Mouse (Mus musculus) layer of hippocampus, adult 11-12 months (tissue): ENCODE measurements around the gene Lrrtm3.

Source experiments
- DNase-seq: peaks from one replicate; pipeline ENCODE4 v3.0.0; 2022; ENCODE audit warnings: low spot score

Gene Lrrtm3

DNA sequence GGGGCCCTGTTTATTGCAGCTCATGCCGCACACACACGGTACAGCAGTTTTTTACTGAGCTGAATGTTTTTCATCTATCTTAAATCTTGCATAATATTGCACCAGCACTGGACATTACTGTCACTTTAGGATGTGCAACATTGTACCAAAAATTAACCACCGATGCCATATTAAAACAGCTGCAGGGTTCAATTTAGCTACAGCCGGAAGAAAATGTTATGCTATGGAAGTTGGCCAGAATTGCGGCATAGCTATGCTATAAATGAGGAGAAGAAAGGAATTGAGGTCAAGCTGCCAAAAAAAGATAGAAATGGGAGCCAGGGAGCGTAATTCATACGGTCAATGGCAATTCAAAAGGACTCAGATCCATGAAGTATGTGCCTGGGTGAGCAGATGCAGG, 48.9 kb downstream of the Lrrtm3 start:
- no peak for DNase-seq

DNA sequence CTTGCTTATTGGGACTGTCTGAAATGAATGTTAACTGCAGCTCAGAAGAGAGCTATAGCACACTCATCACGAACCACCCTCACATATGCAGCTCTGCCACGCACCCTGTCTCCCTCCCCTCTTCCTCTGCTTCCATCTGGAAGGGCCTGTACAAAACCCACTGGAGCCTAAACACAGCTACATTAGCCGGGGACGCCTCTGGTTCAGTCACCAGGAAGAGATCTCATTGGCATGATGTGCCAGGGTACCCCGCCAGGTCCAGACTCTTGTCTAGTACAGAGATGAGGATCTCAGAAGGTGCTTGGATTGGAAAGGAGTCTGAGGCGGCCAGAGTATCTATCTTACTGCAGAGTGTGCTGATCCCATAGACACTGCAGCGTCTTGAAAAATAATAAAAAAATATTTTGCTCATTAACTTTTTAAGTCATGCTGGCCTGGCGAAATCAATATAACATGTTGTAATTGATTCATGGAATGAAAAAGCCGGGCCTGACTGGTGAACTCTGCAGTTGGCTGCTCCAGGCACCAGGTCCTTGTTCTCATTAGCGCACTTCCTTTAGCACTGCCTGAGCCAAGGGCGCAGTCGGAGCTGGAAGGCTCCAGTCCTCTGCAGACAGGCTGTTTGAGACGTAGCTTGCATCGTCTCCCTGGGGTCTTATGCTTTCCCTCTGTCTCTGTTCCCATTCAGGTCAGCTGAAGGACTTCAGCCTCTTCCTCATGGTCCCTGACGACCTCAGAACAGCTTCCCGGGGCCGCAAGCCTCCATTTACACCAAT, 50.1 kb downstream of the Lrrtm3 start:
- DNase-seq = peak; percentile 25

DNA sequence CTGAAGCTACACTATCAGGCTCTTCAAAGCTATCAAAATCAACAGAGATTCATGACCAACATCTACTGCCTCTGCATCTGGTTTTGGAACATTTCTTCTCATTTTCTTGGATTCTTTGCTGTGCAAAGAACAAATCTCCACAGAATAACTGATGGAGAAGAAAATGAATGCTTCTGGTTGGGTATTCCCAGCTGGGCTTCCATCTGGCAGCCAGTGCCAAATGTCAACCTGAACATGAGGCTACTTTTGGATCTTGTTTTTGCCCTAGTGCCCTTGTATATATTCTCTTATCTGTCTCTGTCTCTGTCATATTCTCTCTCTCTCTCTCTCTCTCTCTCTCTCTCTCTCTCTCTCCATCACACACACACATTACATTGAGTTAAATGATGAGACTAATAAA, 59.2 kb downstream of the Lrrtm3 start:
- no peak for DNase-seq

DNA sequence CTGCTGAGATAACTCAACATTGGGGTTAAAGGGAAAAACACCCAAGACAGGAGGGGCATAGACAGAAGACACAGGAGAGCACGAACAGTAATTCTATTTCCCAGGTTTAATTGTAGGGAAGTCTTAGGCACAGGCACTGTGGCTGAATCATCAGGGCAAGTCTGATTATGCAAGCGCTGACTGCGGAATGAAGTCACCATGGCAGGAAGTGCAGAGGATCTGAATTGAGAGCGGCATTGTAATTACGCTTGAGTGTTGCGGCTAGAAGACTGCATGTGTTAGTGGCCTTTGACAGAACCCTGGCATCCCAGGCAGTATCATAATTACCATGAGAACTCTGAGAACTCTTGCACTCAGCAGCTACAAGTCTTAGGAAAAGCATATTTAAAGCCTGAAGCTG, 66.7 kb downstream of the Lrrtm3 start:
- peak; percentile 10 for DNase-seq

DNA sequence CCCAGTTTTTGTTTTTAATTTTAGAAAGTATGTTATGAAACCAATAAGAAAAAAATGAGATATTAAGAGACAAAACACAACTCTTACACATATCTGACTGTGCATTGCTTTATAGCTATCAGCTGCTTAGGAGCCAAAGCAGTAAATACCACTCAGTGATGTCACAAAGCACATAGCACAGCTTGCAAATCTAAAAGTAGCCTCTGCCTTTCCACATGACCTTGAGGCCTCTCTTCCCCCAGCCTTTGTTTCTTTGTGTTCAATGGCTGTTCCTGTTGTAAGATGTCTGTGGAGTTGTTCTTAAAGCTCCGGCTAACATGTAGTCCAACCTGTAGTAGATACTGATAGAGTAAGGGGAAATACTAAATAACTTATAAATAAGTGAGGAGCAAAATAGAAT, 69.7 kb downstream of the Lrrtm3 start:
- no peak for DNase-seq

DNA sequence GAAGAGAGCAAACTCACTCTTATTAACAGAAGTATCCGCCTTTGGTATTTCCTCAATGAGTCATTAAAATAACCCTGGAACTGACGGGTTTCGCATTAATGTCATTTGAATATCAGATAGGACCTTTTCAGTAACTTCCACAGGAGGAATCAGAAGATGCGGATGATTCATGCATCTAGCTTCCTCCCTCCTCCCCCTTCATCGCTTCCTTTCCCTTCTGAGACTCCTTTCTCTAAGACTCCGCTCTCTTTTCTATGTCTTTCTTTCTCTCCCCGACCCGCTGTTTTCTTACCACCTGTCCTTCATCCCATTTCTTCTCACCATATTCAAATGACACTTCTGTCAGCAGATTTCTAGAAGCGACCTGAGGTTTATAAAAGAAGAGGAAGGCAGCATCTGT, 88.1 kb downstream of the Lrrtm3 start:
- DNase-seq = no peak

DNA sequence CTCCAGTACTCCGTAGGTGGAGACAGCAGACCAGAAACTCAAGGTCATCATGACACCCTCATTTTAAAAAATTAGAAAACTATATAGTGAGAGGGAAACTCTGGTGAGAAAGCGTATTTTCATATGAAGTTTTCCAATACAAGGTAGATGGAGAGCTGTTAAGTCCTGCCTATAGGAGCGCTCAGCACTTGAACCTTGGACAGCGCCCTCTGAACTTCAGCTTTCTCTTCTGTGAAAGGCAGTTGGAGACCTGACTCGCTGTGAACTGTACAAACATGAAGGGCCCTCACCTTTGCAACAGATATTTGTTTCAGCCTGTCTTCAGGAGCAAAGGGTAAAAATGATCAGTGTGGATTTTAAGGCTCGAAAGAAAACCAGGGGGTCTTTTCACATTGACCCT, 88.5 kb downstream of the Lrrtm3 start:
- DNase-seq = no peak

DNA sequence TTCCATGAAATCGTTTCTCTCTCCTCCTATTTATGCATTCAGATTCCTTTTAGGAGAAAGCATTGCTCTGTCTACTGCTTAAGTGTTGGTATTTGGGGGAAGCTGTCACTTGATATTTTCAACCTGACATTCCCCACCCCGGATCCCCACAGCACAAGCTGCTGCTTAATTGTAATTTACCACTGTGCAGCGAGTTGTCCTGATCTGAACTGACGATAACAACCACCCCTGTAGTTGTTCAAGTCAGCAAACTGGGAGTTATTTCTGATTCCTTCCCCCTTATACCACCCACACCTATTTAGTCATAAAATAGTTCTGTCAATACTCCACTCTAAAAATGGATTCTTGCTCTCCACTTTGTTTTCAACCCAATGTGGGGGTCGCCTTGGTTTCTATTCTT, 95.8 kb downstream of the Lrrtm3 start:
- no peak for DNase-seq

DNA sequence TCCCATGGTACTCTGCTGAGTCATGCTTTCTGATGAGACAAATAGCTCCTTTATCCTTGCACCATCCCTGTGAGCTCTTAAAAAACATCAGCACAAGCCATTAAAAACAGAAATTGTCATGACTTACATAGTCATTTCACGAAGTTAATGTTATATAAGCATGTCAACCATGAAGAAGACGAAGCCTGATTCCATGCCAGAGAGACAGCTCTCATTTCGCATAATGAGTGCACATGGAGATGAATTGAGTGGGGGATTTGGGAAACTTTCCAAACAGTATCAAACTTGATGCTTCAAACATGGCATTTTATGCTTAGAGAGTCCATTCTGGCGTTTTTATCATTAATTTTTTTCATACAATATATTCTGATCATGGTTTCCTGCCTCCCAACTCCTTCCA, 104.5 kb downstream of the Lrrtm3 start:
- DNase-seq = no peak

DNA sequence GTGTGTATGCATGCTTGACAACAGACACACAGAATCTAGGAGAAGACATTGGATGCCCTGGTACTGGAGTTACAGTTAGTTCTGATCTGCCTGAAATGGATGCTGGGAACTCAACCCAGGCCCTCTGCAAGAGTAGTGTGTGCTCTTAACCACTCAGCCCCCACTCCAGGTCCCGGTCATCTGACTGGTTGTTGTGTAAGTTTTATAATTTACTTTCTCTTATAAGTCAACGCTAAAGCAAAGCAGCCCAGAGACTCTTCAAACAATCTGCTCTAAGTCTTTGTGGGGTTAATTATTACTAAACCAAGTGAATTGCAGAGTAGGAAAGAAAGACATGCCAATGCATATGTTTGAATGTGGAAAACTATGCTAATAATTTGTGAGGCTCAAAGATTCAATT, 110.7 kb downstream of the Lrrtm3 start:
- no peak for DNase-seq

DNA sequence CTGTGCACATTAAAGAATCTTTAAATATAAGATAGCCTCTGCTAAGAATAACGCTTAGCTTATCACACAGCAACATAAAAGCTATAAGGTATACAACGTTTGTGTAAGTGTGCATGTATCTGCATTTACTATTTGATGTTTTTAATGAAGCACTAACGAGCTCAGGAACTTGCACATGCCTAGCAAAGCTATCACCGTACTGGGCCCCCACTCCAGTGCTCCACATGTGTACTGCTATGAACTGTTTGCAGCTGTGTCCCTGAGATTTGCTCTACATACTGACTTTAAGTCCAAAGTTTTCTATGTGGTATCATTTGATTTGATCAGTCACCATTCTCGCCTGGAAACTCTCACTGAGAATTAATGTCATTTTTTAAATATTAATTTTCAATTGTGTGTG, 111.1 kb downstream of the Lrrtm3 start:
- DNase-seq = no peak

DNA sequence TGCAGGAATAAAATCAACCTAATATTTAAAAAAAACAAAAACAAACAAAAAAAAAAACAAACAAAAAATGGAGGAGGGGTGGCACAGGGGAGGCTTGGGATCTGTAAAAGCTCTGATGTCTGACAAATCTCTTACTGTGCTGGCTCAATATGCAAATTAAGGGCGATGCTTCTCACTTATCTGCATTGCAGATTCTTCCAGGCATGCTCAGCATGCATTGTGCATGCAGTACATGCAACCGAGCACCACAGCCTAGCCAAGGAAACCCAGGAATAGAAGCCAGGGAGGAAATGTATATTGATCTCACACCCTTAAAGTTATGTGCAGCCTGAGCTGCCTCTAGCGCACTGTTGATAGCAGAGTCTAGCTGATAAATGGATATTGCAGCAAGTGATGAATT, 111.5 kb downstream of the Lrrtm3 start:
- no peak for DNase-seq

DNA sequence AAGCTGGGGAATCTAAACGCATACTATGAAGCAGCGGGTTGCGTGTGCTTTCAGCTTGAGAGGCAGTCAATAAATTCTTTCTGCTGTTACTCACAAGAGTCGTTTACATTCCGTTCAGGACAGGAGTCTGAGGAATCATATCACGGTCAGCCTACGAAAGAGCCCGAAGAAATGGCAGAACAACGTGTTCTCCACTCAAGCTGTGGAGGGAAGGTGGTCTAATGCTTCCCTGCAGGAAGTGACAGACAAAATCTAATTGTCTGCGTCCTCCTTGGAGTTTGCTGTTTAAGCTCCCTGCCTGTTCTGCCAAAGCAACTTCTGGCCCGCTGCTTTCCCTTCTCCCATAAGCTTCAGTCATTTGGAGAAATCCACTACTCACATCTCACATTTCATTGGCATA, 112.0 kb downstream of the Lrrtm3 start:
- no peak for DNase-seq

DNA sequence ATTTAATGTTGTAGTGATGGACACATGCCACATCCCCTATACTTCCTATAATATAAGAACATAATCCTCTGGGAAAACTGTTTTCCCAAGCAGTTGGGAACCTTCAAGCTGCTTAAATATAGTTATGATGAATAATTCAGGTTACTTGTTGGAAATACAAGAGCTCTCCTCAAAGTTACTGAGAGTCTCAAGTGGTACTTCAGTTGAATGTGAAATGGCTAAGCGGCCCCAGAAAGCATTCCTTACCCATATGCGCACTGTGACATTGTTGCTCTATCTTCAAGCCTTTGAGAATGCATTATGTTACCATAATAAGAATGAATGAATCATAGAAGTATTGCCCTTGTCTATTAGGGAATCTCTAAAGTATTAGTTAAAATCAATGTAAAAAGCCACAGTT, 117.8 kb downstream of the Lrrtm3 start:
- no peak for DNase-seq

DNA sequence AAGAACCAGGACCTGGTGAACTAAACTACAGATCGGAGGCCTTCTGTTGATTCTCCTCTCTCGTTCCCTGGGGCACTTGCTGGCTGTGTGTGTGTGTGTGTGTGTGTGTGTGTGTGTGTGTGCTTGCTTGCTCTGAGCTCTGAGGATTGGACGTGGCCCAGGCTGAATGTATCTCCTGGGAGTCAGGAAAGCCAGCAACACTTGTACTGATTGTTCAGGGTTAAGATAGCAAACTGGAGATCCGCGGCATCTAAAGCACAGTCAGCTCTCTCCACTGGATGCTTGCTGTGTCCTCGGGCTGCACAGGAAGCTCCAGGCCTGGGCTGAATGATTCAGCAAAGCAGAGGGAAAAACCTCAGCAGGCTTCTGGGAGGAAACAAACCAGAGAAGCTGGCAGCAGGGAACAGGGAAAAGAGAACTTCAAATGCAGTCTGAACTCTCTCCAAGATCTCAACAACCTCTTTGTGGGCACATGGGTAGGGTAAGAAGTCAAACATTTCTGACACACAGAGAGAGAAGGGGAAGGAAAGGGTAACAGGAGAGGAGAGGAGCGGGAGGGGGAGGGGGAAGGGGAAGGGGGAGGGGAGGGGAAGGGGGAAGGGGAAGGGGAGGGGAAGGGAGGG, 135.7 kb downstream of the Lrrtm3 start:
- DNase-seq = peak; percentile 20

DNA sequence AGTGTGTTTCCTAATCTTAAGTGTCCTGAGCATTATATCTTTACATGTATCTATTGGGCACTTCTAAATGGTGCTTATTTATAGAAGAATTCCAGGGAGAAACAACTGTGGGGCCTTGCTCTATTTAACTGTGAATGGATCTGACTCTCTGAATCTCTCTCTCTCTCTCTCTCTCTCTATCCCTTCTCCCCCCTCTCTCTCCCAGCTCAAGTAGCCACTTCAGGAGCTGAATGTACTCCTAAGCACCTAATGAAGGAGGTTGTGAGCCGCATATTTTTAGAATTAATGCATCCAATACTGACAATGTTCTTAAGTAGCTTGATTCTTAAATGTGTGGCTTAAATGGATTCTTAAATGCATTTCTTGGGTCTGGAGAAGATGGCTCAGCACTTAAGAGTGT, 138.6 kb downstream of the Lrrtm3 start:
- DNase-seq = no peak

DNA sequence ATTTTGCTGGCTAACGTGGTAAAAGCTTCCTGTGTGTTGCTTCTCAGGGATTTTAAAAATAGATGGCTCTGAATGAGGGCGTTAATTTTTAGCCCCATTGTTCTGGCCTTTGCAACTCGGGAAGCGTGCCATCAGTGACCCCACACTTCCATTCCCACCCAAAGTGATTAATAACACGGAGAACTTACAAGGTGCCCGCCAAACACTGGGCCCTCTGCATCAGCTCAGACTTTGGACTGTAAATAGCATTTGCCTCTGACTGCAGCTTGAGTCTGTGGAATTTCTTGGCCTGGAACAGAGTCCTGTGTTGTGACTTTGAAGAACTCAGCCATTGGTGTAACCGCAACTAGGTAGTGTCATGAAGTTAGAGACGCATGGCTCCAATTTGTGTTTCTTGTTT, 139.2 kb downstream of the Lrrtm3 start:
- DNase-seq = no peak

DNA sequence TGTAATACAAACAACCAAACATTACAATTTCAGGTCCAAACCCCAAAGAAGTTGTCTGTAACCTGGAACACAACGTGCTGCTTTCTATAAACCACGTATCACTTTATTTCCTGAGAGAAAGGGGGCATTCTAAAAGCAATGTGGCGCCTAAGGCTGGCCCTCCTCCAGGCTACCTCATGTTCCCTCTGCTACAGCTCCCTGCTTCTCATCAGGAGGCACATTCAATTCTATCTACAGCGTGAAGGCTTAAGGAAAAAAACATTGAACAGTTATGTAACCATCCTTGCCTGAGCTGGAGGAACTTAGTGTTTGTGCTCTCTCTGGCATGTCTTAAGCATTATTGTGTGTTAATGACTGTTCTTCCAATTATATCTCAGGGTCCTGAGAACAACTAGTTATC, 142.8 kb downstream of the Lrrtm3 start:
- DNase-seq = peak; percentile 20

DNA sequence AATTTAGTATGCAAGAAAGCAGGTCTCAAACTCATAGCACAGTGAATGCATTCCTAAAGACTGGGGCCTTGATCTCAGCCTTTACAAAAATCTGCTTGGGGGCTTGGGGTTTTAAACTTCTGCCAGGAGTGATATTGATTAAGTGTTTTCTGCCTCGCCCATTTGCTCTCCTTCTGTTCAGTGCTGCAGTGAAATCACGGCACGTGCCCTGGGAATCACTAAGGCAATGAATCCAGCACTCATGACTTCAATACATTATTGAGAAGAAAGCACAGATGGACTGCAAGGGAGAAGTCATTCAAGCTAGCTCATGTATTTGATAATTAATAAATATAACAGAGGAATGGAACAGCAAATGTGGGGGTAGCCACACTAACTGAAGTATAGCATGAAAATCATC, 144.5 kb downstream of the Lrrtm3 start:
- no peak for DNase-seq

DNA sequence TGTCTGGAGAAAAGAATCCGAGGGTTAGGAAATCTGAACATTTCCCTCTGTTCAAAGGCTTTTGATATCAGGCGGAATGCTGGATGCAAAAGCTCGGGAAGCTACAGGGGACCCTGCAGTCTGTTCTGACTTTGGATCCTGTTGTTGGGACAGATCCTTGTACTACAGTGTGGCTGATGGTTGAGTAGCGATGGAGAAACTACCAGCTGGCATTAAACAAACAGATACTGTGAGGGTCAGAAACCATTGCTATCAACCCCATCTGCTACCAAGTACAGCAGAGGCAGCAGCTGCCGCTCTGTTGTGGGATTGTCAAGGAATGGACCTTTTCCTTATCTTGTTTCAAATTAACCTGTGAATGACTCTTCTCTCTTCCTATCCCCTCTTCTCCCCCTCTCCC, 156.1 kb downstream of the Lrrtm3 start:
- no peak for DNase-seq

DNA sequence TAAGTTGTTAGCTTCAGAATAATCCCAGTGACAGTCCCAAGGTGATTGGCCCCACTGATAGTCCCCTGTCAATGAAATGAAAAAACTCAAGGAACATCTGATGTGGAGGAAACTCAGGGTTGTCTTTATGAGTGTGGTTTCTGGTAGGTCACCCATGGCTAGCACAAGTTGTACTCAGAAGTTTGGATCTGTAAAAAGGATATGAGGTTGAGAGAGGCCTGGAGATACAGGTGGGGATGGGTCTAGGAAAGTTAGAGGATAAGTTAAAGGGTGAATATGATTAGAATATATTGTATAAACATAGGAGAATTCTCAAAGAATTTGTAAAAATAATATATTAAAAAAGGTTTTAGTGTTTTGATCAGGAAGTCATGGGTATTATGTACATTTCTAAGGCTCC, 162.7 kb downstream of the Lrrtm3 start, which contains the start of gene Gm10118:
Gm10118 (minus strand) TSS at position 101 of the 400 bp plus-strand sequence.
- DNase-seq = no peak

DNA sequence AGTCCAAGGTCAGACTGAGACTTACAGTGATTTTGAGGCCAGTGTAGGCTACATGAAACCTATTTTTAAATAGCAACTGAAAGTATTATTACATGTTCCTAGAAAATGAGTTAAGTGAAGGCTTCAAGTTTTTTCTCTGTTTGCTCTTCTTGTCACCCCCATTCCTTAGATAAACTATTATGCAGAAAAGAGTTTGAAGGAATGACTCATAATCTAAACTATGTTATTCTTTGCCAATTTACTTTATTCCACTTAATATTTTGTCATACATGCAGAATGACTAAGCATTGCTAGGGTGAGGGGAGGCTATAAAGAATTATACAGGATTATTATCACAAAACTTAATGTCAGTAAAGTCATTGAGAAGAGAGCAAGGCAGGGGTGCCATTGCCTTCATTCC, 181.2 kb downstream of the Lrrtm3 start:
- no peak for DNase-seq

DNA sequence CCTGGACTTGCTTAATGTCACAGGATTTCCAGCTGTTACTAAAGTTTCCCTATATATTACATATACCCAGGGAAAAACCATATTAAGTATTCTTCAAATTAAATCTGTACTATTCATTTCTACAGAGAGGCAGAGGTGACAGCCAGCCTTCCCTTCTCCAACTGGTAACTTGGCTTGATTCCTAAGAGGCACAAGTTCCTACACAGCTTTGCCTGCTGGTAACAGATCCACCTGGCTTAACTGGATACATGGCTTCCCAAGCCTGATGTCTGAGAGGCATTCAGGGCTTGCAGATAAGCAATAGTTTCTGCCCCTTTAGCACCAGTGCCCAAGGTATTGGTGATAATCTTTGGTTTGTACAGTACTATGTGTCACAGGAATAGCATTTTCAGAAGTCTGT, 190.2 kb downstream of the Lrrtm3 start:
- no peak for DNase-seq

DNA sequence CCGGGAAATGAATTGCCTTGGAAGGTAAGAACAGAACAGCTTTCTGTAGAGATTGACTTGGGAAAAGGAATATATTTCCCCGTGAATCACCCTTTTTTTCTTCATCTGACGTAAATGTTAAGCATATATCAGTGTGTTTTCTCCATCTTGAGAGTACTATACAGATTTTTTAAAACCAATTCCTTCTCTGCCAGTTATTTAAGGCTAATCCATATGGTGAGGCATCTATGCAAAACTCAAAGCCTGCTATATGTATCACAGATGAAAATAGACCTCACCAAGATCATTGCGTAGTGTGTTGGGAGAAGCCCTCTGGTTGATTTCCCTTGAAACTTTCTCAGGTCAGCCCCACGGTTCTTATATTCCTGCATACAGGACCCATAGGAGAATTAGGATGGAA, 195.5 kb downstream of the Lrrtm3 start:
- DNase-seq = no peak
